Mouse (Mus musculus): Measurements from ENCODE around the gene Abca7.
"Not testable (repeated sequence)": the region's sequence is repeated elsewhere in the genome, so short reads cannot be mapped to it uniquely, and the experiment has no call there.

Gene Abca7

DNA sequence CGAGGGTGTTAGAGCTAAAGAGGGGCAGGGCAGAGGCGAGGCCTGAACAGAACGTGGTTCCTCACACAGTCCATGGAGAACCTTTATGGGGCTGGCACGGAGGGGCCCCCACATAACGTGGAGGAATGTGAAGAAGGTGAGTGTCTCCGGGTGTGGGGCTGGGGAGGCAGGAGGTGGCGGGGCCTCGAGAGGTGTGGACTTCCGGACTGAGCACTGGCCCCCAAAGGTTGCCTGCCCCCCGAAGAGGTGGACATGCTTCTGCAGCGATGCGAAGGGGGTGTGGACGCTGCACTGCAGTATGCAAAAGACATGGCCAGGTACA, 25.0 kb downstream of the Abca7 start:
- no peak for DNase-seq (ENCODE audit: low spot score in 2 of 2)

DNA sequence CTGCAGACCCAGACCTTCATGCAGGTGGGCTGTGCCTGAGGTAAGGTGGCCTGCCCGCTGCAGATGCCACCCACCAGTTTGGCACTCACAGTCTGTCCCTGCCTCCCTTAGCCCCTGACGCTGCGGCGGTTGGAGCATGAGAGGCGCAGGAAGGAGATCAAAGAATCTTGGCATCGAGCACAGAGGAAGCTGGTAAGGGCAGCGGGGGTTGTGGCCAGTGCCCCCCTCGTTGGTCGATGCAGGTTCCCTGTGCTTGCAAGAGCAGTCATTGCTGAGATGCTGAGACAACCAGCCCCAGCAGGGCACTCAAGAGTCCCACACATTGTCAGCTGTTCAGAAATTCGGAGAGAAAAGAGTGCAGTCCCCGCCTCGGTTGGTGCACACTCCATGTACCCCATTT, 25.9 kb downstream of the Abca7 start:
- DNase-seq (ENCODE audit: low spot score in 2 of 2): no peak

DNA sequence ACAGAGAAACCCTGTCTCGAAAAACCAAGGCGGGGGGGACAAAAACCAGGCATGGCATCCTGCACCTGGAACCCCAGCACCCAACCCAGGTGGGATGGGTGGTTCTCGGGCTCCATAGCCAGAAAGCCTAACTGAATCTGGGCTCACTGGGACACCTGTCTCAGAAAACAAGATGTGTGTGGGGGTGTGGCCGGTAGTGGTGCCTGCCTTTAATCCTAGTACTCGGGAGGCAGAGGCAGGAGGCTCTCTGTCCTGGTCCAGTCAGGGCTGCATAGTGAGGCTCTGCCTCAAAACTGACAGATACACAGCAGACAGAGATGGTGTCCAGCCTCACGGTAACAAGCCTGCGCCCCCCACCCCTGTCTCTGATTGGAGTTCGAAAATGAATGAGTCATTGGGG, 26.5 kb downstream of the Abca7 start:
- DNase-seq (ENCODE audit: low spot score in 2 of 2): no peak

DNA sequence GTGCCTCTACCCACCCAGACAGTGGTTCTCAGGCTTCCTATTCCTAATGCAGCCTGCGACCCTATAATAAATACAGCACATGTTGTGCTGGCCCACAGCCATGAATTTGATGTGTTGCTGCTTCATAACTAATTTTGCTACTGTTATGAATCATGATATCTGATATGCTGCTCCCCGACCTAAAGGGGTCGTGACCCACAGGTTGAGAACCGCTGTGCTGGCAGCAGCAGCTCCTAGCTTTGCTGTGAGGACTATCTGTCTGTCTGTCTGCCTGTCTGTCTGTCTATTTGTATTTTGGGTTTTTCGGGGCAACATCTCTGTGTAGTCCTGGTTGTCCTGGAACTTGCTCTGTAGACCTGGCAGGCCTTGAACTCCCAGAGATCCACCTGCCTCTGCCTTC, 27.5 kb downstream of the Abca7 start:
- DNase-seq (ENCODE audit: low spot score in 2 of 2): no peak

DNA sequence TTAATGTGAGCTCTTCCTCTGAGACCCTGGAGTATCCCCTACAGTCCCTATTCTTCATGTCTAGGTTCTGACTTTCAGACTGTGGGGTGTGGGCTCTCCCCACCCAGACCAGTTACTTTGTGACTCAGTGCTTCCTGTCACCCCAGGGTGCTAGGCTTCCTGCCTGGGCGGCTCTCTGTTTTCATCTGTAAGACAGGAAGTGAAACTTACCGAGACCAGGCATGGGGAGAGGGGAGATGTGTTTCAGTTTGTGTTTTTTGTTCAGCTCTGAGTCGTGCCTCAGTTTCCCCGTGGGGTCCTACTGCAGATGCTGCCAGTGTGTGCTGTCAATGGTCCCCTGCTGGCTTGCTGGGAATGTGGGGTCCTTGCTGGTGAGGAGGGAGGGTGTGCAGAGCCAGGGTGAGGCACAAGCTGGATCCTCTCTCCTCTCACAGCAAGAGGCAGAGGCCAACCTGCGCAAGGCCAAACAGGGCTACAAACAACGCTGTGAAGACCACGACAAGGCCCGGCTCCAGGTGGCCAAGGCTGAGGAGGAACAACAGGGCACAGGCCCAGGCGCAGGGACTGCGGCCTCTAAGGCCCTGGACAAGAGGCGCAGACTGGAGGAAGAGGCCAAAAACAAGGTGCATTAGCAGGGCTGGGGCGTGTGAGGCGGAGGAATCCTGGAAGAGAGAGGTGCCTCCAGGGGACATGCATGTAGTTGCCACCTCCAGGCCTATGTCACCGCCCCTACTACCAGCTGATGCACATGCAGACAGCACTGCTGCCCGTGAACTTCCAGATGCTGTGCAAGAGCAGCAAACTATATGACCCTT, 28.1 kb downstream of the Abca7 start:
- DNase-seq (ENCODE audit: low spot score in 2 of 2): no peak

DNA sequence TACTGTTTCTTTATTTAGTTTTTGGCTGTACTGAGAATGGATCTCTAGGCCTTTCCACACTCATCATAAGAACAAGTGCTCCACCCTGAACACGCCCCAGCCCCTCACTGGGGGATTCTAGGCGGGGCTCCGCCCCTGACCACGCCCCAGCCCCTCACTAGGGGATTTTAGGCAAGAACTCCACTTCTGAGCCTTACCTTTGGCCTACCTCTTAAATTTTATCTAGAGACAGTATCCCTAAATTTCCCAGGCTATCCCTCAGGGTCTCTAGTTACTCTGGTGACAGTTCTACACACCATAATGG, 28.7 kb downstream of the Abca7 start:
- no peak for DNase-seq (ENCODE audit: low spot score in 2 of 2)

DNA sequence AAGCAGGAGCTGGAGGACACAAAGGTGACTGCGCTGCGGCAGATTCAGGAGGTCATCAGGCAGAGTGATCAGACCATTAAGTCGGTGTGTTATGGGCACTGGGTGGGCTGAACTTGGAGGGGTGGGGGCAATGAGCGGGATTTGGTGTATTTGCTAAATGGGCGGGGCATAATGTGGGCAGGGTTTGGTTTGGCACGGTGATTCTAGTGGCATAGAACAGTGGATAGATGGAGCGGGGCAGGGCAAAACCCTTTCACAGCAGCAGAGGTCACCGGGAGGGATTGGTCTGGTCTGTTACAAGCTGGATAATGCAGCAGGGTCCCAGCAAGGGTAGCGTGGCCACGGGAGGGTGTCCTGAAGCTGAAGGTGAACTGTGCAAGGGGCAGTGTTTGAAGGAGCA, 29.2 kb downstream of the Abca7 start:
- DNase-seq (ENCODE audit: low spot score in 2 of 2): no peak

DNA sequence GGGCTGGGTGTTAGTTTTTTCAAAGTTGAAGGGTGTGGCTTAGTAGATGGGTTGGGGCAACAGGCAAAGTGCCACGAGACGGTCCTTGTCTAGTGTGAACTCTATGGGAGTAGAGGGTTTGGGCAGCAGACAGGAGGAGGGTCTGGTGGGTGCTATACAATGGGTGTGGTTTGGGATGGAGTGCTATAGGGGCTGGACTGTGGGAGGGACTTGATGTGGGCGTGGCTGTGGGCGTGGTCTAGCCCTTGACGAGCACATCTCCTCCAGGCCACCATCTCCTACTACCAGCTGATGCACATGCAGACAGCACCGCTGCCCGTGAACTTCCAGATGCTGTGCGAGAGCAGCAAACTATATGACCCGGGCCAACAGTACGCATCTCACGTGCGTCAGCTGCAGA, 29.6 kb downstream of the Abca7 start:
- DNase-seq (ENCODE audit: low spot score in 2 of 2): no peak

DNA sequence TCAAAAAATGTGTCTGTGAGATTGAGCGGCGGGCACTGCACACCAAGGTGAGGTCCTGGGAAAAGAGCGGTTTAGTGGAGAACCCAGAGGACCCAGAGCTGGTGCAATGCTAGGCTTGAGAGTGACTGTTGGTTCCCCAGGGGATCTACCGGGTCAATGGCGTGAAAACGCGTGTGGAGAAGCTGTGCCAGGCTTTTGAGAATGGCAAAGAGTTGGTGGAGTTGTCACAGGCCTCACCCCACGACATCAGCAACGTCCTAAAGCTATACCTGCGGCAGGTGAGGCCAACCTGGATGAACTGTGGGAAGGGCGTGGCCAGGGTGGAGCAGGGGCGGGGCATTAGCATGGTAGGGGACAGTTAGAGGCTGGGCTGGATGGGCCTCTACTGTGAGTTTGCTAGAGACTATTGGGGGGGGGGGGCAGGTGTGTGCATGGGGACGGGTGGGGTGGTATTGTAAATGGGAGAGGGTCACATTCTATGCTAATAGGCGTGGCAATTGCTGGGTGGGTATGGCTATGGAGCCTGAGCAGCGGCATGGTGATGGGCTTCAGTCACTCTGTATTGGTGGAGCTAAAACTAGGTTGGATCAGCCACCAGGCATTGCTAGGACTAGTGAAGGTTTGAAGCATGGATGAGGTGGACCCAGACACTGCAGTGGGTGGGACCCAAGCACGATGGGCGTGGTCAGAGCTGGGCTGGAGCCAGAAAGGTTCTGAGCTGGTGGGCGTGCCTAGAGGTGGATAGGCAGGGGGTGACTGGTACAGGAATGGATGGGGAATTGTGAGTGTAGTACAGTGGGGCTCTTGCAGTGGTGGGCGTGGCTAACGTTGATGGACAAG, 31.6 kb downstream of the Abca7 start:
- DNase-seq (ENCODE audit: low spot score in 2 of 2): no peak

DNA sequence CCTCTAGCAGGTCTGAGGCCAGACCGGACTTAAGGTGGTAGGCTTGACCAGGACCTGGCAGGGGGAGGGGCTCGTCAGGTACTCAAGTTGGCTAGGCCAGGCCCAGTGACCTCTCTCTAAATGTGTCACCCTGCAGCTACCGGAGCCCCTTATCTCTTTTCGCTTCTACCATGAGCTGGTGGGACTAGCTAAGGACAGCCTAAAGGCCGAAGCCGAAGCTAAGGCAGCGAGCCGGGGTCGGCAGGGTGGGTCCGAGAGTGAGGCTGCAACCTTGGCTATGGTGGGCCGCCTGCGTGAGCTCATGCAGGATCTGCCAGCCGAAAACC, 32.2 kb downstream of the Abca7 start:
- DNase-seq (ENCODE audit: low spot score in 2 of 2): no peak

DNA sequence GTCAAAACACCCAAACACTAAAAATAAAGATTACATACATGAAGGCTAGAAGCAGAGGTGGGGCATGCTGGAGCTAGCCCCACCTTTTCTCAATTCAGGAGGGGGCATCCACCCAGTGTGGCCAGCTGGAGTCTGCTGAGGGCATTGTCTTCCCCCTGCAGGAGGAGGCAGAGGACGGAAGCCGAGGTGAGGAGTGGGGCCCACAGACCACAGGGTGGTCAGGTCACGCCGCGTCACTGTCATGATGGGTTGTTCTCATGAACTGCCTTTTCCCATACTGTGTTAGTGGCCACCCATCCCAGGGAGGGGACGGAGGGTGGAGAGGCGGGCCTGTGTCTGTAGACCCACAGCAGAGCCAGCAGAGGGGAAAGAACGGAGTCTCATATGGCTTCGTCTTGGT, 33.9 kb downstream of the Abca7 start:
- no peak for DNase-seq (ENCODE audit: low spot score in 2 of 2)

DNA sequence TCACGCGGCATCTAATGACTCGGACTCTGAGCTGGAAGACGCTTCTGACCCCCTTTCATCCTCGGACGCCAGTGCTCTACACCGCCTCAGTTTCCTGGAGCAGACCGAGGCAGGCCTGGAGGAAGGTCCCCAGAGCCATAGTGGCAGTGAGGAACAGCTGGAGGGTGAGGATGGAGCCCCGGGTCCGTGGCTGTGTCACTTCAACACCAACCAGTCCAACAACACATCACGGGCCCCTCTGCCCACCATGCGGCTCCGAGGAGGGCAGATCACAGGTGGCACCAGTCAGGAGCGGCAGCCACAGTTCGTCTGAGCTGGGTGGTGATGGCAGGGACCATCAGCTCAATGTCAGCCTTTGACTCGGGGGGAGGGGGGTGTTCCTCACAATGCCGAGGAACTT, 34.4 kb downstream of the Abca7 start:
- DNase-seq (ENCODE audit: low spot score in 2 of 2): no peak

DNA sequence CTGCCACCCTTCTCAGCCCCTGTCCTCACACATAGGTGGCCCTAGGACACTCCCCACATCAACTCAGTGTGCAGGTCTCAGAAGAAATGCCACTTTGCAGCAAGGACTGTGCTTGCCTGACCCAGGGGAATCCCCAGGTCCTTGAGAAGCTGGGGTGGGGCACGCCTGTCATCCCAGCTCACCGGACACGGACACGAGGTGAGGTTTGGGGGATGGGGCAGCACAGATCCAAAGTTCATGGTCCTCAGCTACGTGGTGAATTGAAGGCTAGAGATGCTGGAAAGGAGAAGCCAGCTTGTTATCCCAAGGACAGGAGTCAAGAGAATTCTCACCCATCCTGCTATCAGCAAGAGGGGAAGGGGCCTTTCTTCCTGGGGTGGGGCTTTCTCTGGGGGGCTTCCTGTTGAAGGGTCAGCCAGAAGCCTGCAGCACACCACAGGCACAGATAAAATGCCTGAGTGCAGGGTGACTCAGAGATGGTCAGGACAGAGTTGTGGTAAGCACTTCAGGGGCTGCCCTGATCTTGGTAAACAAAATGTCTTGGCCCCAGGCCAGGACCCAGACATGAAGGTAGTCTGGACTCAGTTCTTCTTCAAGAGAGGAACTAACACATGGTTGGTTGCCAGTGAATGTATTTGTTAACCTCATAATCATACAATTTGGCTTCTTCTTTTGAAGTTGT, 36.6 kb downstream of the Abca7 start:
- DNase-seq (ENCODE audit: low spot score in 2 of 2): peak in 1 of 2 experiments; percentile 65

DNA sequence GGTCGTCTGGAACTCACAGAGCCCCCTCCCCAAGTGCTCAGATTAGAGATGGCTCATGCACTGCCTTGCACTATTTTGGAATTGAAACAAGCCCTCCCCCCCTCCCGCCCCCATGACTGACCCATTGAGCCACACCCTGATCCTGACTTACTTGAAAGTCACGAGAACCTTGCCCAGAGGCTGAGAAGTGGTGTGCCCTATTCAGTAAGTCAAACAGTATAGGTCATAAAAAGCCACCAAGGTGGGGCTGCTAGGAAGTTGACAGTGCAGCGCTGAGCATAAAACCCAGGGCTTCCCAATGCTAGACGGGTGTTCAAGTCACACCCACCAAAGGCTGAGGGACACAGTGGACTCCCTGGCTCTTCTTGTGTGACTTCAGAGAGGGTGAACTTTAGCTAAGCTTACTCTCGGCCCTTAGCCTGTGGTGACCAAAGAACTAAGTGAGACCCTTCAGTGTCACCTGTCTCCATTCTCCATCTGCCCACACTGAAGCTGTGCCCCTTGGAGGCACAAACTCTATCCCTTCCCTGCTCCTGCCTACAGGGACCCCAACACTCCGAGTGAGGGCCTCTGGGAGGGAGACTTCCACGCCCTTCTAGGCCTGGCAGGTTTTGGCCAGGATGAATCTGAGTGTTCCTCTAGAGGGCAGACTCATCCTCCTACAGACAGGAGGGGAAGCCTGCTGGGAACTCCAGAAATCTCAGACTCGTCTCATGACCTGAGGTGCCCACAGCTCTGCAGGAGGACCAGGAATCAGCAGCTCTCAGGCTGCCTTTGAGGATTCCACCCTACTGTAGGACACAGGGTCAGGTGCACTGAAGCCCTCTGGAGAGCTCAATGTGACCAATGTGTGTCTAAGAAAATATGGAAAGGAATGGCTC, 37.5 kb downstream of the Abca7 start:
- no peak for DNase-seq (ENCODE audit: low spot score in 2 of 2)

DNA sequence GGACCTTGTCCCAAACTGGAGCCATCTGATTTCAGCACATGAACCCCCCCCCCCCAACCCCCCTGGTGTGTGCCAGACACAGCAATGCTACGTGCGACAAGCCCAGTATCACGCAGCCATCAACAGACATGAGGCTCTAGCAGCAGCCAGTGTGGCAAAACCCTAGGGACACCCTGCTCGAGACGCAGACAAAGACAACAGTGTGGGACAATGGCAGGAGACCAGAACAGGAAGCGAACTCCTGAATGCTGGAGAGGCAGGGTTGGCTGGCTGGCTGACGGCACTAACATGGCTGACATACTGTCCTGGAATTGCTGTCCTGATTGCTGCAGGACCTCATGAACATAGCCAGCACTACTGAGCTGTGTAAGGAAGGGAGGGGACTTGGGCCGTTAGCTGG, 38.9 kb downstream of the Abca7 start:
- DNase-seq (ENCODE audit: low spot score in 2 of 2): no peak

DNA sequence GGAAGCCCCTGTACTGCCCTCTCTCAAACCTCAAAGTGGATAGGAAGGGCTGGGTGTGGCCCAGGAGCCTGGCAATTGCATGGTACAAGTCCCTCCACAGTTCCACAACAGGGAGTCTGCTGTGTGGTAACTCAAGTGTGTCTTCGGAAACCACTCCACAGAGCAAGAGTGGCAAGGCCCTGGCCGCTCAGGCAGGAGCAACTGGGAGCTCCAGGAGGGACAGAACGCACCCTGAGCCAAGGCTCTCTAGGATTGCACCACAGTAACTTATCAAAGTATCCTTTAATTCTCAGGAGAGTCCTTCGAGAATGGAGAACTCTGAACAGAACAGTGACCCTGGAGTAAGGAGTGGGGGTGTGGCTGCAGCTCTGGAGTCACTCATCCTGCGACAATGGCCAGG, 39.4 kb downstream of the Abca7 start:
- no peak for DNase-seq (ENCODE audit: low spot score in 2 of 2)

DNA sequence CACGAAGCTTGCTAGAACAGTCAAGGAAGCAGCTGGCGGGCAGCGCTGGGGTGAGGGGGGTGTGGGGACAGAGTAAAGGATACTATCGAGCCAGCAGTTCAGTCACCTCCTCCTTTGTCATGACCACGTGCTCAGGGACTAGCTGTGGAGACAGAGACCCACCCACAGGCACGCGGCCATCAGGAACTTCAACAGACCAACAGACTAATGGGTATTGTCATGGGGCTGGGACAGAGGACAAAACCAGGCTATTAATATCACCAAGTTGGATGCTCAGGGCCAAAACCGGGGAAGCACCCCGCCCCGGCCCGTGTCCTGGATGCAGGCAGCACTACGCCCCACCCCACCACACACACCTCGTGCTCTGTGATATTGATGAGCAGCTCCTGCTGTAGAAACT, 40.5 kb downstream of the Abca7 start:
- no peak for DNase-seq (ENCODE audit: low spot score in 2 of 2)

DNA sequence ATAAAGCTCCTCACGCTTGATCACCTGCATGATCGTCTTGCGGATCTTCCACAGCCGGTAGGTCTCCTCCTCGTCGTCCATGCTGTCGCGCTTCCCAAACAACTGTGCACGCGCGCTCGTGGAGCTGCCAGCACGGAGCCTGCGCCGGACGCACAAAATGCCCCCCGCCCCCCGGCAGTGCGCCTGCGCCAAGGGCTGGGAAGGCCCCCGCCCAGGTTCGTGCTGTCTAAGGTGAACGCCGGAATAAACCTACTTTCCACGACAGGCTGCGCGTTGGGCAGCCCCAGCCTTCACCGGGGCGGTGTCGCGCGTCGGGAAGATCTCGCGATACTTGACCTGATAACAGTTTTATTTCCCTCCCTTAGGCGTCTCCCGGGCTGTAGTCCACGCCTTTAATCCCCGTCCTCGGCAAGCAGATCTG, 43.3 kb downstream of the Abca7 start, which contains the start of gene Polr2e:
Gene Polr2e (minus strand): TSS at position 237 of the 421 bp plus-strand sequence.
- peak; percentile 96 to 97 for DNase-seq (ENCODE audit: low spot score in 2 of 2)

DNA sequence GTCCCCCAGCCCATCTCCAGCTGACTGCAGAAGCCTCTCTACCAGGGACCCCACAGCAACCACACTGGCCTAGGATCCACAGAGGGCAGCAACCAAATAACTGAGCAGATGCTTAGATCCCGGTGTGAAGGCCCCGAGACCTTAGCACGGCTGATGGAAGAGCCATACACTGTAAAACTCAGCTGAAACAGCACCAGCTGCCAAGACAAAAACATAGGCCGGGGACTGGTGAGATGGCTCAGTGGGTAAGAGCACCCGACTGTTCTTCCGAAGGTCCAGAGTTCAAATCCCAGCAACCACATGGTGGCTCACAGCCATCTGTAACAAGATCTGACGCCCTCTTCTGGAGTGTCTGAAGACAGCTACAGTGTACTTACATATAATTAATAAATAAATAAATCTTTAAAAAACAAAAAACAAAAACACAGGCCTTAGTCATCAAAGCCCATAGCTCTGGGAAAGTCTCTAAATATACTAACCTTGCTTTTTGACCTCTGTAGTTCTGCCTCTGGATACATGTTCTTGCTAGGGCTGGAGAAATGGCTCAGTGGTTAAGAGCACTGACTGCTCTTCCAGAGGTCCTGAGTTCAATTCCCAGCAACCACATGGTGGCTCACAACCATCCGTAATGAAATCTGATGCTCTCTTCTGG, 45.2 kb downstream of the Abca7 start:
- not testable (repeated sequence) for DNase-seq (ENCODE audit: low spot score in 2 of 2)

DNA sequence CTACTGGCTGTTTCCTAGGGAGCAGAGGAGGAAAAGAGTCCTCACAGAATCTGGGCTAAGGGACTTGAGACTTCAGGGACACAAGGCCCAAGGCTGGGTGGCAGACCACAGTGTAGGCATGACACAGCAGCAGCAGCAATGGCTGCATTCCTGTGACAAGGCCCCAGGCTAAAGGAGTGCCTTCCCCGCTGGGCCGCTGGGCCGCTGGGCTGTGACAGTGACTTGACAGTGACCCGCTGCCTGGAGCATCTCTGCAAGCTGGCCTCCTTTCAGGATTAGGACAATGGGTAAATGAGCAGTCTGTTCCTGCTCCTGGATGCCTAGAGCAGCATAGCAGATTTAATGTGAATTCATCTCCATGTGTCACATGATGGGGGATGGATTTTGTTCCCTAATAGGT, 47.8 kb downstream of the Abca7 start:
- no peak for DNase-seq (ENCODE audit: low spot score in 2 of 2)

DNA sequence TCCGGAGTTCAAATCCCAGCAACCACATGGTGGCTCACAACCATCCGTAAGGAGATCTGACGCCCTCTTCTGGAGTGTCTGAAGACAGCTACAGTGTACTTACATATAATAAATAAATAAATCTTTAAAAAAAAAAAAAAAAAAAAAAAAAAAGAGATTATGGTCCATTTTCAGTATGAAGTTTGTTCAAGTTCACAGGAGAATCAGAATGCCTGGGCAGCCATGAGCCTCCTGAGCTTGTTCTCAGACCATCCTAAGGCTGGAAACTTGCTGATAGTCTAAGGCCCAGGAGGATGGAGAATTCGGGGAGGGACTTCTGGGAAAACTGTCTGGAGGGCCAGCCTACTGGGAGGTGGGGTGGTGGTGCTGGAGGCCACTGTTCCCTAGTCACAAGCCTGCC, 49.1 kb downstream of the Abca7 start:
- DNase-seq (ENCODE audit: low spot score in 2 of 2): not testable (repeated sequence)
